Mouse (Mus musculus) midbrain, embryonic 15.5 days (tissue): ENCODE results near the gene Ldah. TPM values are rescaled to one million over a fixed set of nuclear protein-coding genes. Genes with fewer than 3 reads are reported as not detected.
A peak's percentile ranks its signal among the peaks of the same experiment; 100 is the strongest.

Source experiments
- ATAC-seq: fragments of 200-750 bp; cut with Nextera tagmentation; replicated peaks from 2 replicates; pipeline ENCODE4 v1.8.0; 2017; ENCODE audit warnings: moderate TSS enrichment
- H3K27ac ChIP-seq: fragments of 300-500 bp; sonication (generic); 2 replicates; pipeline ENCODE4 v1.5.1; 2015; ENCODE audit warnings: mild to moderate bottlenecking, inconsistent platforms
- H3K27me3 ChIP-seq: fragments of 300-500 bp; sonication (generic); replicated peaks from 2 replicates; pipeline ENCODE4 v1.6.1; 2015; ENCODE audit warnings: inconsistent platforms
- H3K36me3 ChIP-seq: fragments of 300-500 bp; sonication (generic); replicated peaks from 2 replicates; pipeline ENCODE4 v1.6.1; 2015; ENCODE audit warnings: inconsistent platforms
- H3K4me1 ChIP-seq: fragments of 300-500 bp; sonication (generic); 2 replicates; pipeline ENCODE4 v1.6.1; 2015; ENCODE audit warnings: inconsistent platforms
- H3K4me2 ChIP-seq: fragments of 300-500 bp; sonication (generic); 2 replicates; pipeline ENCODE4 v1.6.1; 2015; ENCODE audit warnings: inconsistent platforms, mild to moderate bottlenecking, moderate library complexity
- H3K4me3 ChIP-seq: fragments of 300-500 bp; sonication (generic); 2 replicates; pipeline ENCODE4 v1.5.1; 2015; ENCODE audit warnings: mild to moderate bottlenecking, inconsistent platforms
- H3K9ac ChIP-seq: fragments of 300-500 bp; sonication (generic); 2 replicates; pipeline ENCODE4 v1.6.1; 2015; ENCODE audit warnings: mild to moderate bottlenecking, inconsistent platforms
- H3K9me3 ChIP-seq: fragments of 300-500 bp; sonication (generic); 2 replicates; pipeline ENCODE4 v1.6.1; 2016; ENCODE audit warnings: inconsistent platforms
- WGBS: fragments of 180-500 bp; shearing (Covaris S2); methylation state at CpG from one replicate; pipeline ENCODE4 v1.1.7; 2015; ENCODE audit warnings: mixed read lengths; 5-methylcytosine and 5-hydroxymethylcytosine counted together
- polyA plus RNA-seq: library from polyadenylated mRNA; unstranded; fragments of >200 nt; fragmentation: Nextera tagmentation; extraction: Ambion mirVana; gene quantifications from 2 replicates; pipeline ENCODE4 v1.2.1, GENCODE M21; 2015

Gene Ldah
- polyA plus RNA-seq, 1 experiment from 2014 or later: 67.7 TPM

GRCm38 (mm10) chr12:8325245-8325942 is 117.5 kb downstream of the Ldah start:
- Histone ChIP-seq H3K36me3 (0 out of 2 replicates have a peak, but pooled peaks cover 3% of the 10 kb centered on the region), H3K27ac (no peak overlapping the region), H3K4me1 (peaks cover 13% of the 10 kb centered on the region), H3K4me3 (no peak overlapping the region), H3K27me3 (no peaks in the 10 kb centered on the region), H3K4me2 (no peak overlapping the region), H3K9ac (no peak overlapping the region), H3K9me3 (no peaks in the 10 kb centered on the region)
- no peak for ATAC-seq
- WGBS: 94% methylated on average over 13 of the region's 13 CpGs

GRCm38 (mm10) chr12:8325943-8326522 is 118.1 kb downstream of the Ldah start:
- Histone ChIP-seq H3K27me3 (no peaks in the 10 kb centered on the region), H3K27ac (no peak overlapping the region), H3K9ac (no peak overlapping the region), H3K9me3 (no peaks in the 10 kb centered on the region), H3K36me3 (0 out of 2 replicates have a peak, but pooled peaks cover 3% of the 10 kb centered on the region), H3K4me1 (peaks cover 13% of the 10 kb centered on the region), H3K4me2 (no peak overlapping the region), H3K4me3 (no peak overlapping the region)
- 89% methylated on average over 17 of the region's 17 CpGs for WGBS
- peak; percentile 8; the same call in 1 of the 2 replicates for ATAC-seq

DNA sequence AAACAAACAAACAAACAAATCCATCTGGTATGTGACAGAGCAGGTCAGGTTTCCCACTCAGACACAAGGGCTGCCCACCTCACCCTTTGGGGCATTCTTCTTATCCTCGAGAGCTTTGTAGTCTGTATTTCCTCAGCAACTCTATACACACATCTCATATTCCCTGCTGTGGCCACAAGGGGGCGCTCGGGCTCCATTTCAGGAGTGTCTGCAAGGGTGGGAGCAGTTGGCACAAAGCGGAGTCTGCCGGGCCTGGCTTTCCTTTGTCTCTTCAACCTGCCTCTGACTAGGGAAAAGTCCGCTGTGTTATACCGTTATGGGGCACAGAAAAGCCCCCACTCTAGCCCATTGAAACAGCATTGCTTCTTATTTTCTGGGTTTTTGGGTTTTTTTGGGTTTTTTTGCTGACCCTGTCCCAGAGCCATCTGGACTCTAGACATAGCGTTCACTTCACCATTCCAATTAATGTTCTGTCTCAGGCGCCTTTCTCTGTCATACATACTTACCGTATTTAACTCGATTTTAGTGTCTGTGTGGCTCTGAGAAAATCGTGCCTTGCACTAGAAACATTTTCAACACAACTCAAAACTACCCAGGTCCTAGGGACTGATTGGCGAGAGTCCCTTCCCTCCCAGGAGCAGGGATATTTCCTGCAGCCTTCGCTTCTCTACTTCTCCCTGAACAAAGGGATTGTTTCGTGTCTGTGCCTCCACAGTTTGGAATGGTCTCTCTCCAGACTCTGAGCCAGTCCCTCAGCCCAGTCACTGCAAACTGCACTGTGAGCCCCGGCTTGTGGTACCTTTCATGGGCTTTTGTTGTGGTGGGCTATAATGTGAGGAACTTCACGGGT is 119.1 kb downstream of the Ldah start:
- Histone ChIP-seq H3K4me1 (peaks cover 20% of the 10 kb centered on the region), H3K4me3 (no peak overlapping the region), H3K36me3 (0 out of 2 replicates have a peak, but pooled peaks cover 3% of the 10 kb centered on the region), H3K27ac (peak overlapping the region; percentile 73), H3K9ac (peak overlapping the region; percentile 33), H3K9me3 (no peaks in the 10 kb centered on the region), H3K4me2 (no peak overlapping the region), H3K27me3 (no peaks in the 10 kb centered on the region)
- peak; percentile 94 for ATAC-seq
- WGBS: 12% methylated on average over 17 of the region's 17 CpGs

GRCm38 (mm10) chr12:8327675-8328053 is 119.8 kb downstream of the Ldah start:
- Histone ChIP-seq H3K9ac (peak overlapping the region; percentile 33), H3K27me3 (no peaks in the 10 kb centered on the region), H3K4me3 (no peak overlapping the region), H3K27ac (peak overlapping the region; percentile 73), H3K4me1 (peaks cover 23% of the 10 kb centered on the region), H3K4me2 (no peak overlapping the region), H3K36me3 (0 out of 2 replicates have a peak, but pooled peaks cover 3% of the 10 kb centered on the region), H3K9me3 (no peaks in the 10 kb centered on the region)
- WGBS: 52% methylated on average over 1 of the region's 1 CpGs
- no peak for ATAC-seq

GRCm38 (mm10) chr12:8329236-8329635 is 121.3 kb downstream of the Ldah start:
- Histone ChIP-seq H3K9me3 (no peaks in the 10 kb centered on the region), H3K9ac (no peak overlapping the region), H3K4me3 (no peak overlapping the region), H3K4me2 (no peak overlapping the region), H3K27me3 (no peaks in the 10 kb centered on the region), H3K36me3 (0 out of 2 replicates have a peak, but pooled peaks cover 1% of the 10 kb centered on the region), H3K27ac (no peak overlapping the region), H3K4me1 (peaks cover 23% of the 10 kb centered on the region)
- 93% methylated on average over 7 of the region's 7 CpGs for WGBS
- no peak for ATAC-seq

GRCm38 (mm10) chr12:8331489-8332173 is 123.7 kb downstream of the Ldah start:
- H3K27me3 ChIP-seq: no peaks in the 10 kb centered on the region
- WGBS: 63% methylated on average over 14 of the region's 14 CpGs
- no peaks in the 10 kb centered on the region for H3K36me3 ChIP-seq
- H3K4me3 ChIP-seq: no peak overlapping the region
- no peak for ATAC-seq
- H3K4me1 ChIP-seq: peaks cover 23% of the 10 kb centered on the region
- H3K27ac ChIP-seq: no peak overlapping the region
- H3K9ac ChIP-seq: no peak overlapping the region
- no peak overlapping the region for H3K4me2 ChIP-seq
- no peaks in the 10 kb centered on the region for H3K9me3 ChIP-seq

GRCm38 (mm10) chr12:8332174-8332542 is 124.3 kb downstream of the Ldah start:
- Histone ChIP-seq H3K9me3 (no peaks in the 10 kb centered on the region), H3K27ac (no peak overlapping the region), H3K36me3 (no peaks in the 10 kb centered on the region), H3K4me1 (peaks cover 21% of the 10 kb centered on the region), H3K4me2 (no peak overlapping the region), H3K27me3 (no peaks in the 10 kb centered on the region), H3K9ac (no peak overlapping the region; the same call in 1 of the 2 replicates), H3K4me3 (no peak overlapping the region)
- WGBS: 45% methylated on average over 5 of the region's 5 CpGs
- ATAC-seq: no peak

GRCm38 (mm10) chr12:8333617-8334016 is 125.7 kb downstream of the Ldah start:
- no peaks in the 10 kb centered on the region for H3K36me3 ChIP-seq
- WGBS: 87% methylated on average over 8 of the region's 8 CpGs
- H3K27ac ChIP-seq: no peak overlapping the region
- no peak overlapping the region for H3K4me3 ChIP-seq
- H3K9ac ChIP-seq: no peak overlapping the region
- no peak overlapping the region for H3K4me2 ChIP-seq
- peaks cover 11% of the 10 kb centered on the region; the same call in 1 of the 2 replicates for H3K4me1 ChIP-seq
- H3K27me3 ChIP-seq: no peaks in the 10 kb centered on the region
- H3K9me3 ChIP-seq: no peaks in the 10 kb centered on the region
- no peak for ATAC-seq

DNA sequence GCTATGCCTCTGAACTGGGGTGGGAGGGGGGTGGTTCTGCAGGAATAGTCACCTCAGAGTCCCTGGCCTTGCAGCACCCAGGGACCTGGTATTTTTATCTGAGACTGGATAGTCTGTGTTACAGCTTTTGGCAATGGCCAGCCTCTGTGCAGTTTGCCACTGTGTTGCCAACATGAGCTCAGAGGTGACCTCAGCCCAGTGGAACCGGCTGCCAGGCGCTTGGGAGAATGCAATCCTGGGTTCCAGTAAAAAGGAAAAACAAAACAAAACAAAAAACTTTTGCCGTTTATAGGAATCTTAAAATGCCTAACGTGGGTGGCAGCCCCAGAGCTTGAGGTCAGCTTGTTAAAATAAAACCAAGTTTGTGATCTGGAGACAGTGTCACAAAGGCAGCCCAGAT is 126.4 kb downstream of the Ldah start:
- WGBS: 90% methylated on average over 4 of the region's 4 CpGs
- H3K4me3 ChIP-seq: no peak overlapping the region
- H3K4me2 ChIP-seq: no peak overlapping the region
- no peak overlapping the region for H3K27ac ChIP-seq
- ATAC-seq: no peak
- H3K9ac ChIP-seq: no peak overlapping the region
- no peaks in the 10 kb centered on the region for H3K9me3 ChIP-seq
- H3K27me3 ChIP-seq: no peaks in the 10 kb centered on the region
- peaks cover 15% of the 10 kb centered on the region; the same call in 1 of the 2 replicates for H3K4me1 ChIP-seq
- no peaks in the 10 kb centered on the region for H3K36me3 ChIP-seq
